Mouse (Mus musculus) lung, embryonic 16.5 days (tissue): ENCODE data around the gene Podxl2. TPM values are rescaled to one million over a fixed set of nuclear protein-coding genes. Genes with fewer than 3 reads are reported as not detected.

Experiments
- ATAC-seq: fragments of 200-750 bp; cut with Nextera tagmentation; 2 replicates; pipeline ENCODE4 v1.8.0; 2017; ENCODE audit warnings: low read depth, mild to moderate bottlenecking, moderate library complexity
- H3K27ac ChIP-seq: fragments of 300-500 bp; sonication (generic); 2 replicates; pipeline ENCODE4 v1.5.1; 2014; ENCODE audit warnings: mild to moderate bottlenecking, control low read depth, low read length
- H3K27me3 ChIP-seq: fragments of 300-500 bp; sonication (generic); 2 replicates; pipeline ENCODE4 v1.6.1; 2014; ENCODE audit warnings: low read depth, low read length, mixed read lengths; ENCODE audit not compliant: control insufficient read depth, insufficient read depth
- H3K36me3 ChIP-seq: fragments of 300-500 bp; sonication (generic); 2 replicates; pipeline ENCODE4 v1.6.1; 2014; ENCODE audit warnings: low read length; ENCODE audit not compliant: control insufficient read depth, insufficient read depth
- H3K4me1 ChIP-seq: fragments of 300-500 bp; sonication (generic); replicated peaks from 2 replicates; pipeline ENCODE4 v1.6.1; 2014; ENCODE audit warnings: low read length, mixed read lengths; ENCODE audit not compliant: control insufficient read depth, insufficient read depth
- H3K4me2 ChIP-seq: fragments of 300-500 bp; sonication (generic); 2 replicates; pipeline ENCODE4 v1.6.1; 2014; ENCODE audit warnings: low read depth, low read length, control low read depth
- H3K4me3 ChIP-seq: fragments of 300-500 bp; sonication (generic); 2 replicates; pipeline ENCODE4 v1.5.1; 2014; ENCODE audit warnings: mild to moderate bottlenecking, low read length, control low read depth
- H3K9ac ChIP-seq: fragments of 300-500 bp; sonication (generic); 2 replicates; pipeline ENCODE4 v1.6.1; 2014; ENCODE audit warnings: low read length, control low read depth
- H3K9me3 ChIP-seq: fragments of 300-500 bp; sonication (generic); 2 replicates; pipeline ENCODE4 v1.6.1; 2016; ENCODE audit warnings: low read length; ENCODE audit not compliant: control insufficient read depth
- WGBS: fragments of 180-500 bp; shearing (Covaris S2); extraction: QIAGEN DNeasy Blood & Tissue Kit; methylation state at CpG from one replicate; pipeline ENCODE4 v1.1.7; 2014; 5-methylcytosine and 5-hydroxymethylcytosine counted together
- polyA plus RNA-seq: library from polyadenylated mRNA; unstranded; fragments of >200 nt; fragmentation: Nextera tagmentation; extraction: Ambion mirVana; gene quantifications from 2 replicates; pipeline ENCODE4 v1.2.1, GENCODE M21; 2015

Podxl2 gene
- polyA plus RNA-seq, 1 experiment from 2014 or later: 35.1 TPM

DNA sequence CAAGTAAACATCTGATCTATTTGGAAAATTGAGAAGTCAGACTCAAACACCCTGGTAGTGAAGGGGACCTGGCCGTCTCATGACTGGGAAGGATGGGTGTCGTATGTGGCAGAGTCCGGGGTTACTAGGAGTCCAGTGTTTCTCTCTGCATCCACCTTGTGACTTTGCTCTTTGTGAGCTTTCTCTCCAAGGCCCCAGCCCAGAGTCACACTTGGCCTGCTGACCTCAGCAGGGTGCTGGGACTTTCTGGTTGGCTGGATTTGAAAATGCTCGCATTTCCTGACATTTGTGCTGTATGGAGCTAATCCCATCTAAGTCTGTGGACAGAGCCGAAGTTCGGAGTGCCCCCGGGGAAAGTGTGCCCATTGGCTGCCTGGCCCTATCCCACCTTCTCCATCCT, 30.2 kb upstream of the Podxl2 start:
- H3K4me3 ChIP-seq: no peak overlapping the region
- no peak overlapping the region for H3K4me2 ChIP-seq
- no peaks in the 10 kb centered on the region; the same call in 1 of the 2 replicates for H3K36me3 ChIP-seq
- H3K4me1 ChIP-seq: peaks cover 34% of the 10 kb centered on the region
- no peaks in the 10 kb centered on the region for H3K27me3 ChIP-seq
- H3K9ac ChIP-seq: no peak overlapping the region
- no peaks in the 10 kb centered on the region for H3K9me3 ChIP-seq
- no peak for ATAC-seq
- H3K27ac ChIP-seq: no peak overlapping the region
- 91% methylated on average over 7 of the region's 7 CpGs for WGBS

DNA sequence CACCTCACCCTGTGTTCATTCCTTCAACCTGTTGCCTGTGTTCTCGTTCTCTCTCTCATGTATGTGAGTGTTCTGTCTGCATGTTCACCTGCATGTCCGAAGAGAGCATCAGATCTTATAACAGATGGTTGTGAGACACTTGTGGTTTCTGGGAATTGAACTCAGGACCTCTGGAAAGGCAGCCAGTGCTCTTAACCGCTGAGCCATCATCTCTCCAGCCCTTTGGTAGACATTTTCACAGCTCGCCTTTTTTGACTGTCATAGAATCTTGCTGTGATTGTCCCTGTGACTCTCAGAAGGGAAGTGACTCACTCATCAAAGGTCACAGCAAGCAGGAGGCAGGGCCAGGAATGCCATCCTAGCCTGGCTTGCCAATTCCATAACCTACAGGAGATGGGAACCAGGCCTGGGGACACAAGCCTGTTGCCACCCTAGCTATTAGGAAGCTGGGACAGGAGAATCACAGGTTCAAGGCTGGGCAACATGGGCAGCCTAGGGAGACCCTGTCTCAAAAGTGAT, 29.7 kb upstream of the Podxl2 start:
- ATAC-seq: no peak
- H3K4me2 ChIP-seq: no peak overlapping the region

DNA sequence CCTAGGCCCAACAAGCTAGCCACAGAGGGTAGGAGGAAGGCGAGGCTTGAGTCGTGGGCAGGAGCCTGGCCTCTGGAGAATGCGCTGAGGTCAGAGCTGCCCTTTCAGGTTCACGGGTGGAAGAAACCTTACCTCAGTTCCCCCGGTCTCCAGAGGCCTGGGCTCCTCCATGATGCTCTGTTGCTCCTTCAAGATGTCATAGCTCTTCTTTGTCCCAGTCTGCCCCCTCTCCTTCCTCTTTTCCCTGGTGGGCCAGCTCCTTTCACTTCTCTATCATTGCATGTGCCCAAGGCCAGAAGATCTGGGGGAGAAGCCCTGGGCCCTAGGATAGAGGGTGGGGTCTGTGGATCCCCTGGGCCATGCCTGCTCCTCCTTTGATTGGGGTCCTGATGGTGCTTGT, 28.9 kb upstream of the Podxl2 start:
- peak overlapping the region; percentile 88 for H3K9ac ChIP-seq

More for the DNA sequence above, 29.7 kb upstream of the Podxl2 start:
- Histone ChIP-seq H3K36me3 (no peaks in the 10 kb centered on the region; the same call in 1 of the 2 replicates), H3K9me3 (no peaks in the 10 kb centered on the region), H3K9ac (no peak overlapping the region), H3K4me1 (peaks cover 34% of the 10 kb centered on the region), H3K27me3 (no peaks in the 10 kb centered on the region), H3K4me3 (no peak overlapping the region), H3K27ac (no peak overlapping the region)
- 81% methylated on average over 4 of the region's 4 CpGs for WGBS

DNA sequence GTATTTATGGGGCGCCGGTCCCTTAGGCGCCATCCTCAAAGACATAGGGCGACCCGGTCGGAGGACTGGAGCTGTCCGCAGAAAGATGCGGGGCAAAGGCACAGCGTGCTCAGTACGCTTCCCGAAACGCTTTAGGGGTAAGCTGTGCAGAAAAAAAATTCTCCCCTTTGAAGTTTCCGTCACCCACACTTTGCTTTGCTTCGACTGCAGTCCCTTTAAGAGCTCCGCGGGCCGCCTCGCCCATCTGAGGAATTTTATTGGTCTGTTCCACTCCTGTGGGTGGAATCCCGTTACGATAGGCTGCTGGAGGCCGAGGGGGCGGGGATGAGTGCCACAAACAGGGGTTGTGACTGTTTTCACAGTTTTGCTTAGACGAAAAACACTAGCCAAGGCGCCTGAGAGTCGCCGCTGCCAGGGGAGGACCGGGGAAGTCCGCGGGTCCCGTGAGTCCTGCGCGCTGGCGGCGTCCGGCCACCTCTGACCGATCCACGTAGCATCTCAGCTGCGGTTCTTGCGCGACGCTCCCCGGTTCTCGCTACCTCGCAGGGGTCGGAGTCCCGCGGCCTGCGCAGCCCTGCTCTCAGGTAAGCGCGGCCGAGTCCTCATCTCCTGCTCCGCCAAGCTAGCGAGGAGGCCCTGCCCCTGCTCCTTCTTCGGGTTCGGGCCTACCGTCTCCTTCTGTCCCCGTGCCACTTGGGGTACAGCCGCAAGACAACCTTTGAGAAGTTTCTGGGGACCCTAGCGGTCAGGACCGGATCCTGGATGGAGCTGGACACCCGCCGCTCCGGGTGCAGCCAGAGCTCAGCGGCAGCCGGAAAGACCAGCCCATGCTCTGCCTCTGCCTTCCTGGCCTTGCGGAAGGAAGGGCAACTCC, 27.3 kb upstream of the Podxl2 start, which contains the start of gene Tpra1:
TSS of gene Tpra1 (plus strand) at position 305 of the 874 bp plus-strand sequence.
- H3K27ac ChIP-seq: peak within 1 kb of the TSS; percentile 95
- H3K9me3 ChIP-seq: no peaks in the 10 kb centered on the region
- under 1% methylated on average over 66 of the region's 66 CpGs for WGBS
- no peaks in the 10 kb centered on the region for H3K27me3 ChIP-seq
- H3K36me3 ChIP-seq: no peaks in the 10 kb centered on the region; the same call in 1 of the 2 replicates
- ATAC-seq: peak; percentile 89
- peak within 1 kb of the TSS; percentile 88 for H3K9ac ChIP-seq
- peak within 1 kb of the TSS; percentile 77 for H3K4me2 ChIP-seq
- H3K4me3 ChIP-seq: peak within 1 kb of the TSS; percentile 83
- H3K4me1 ChIP-seq: peaks cover 42% of the 10 kb centered on the region

More for the DNA sequence above, 28.9 kb upstream of the Podxl2 start:
- 66% methylated on average over 5 of the region's 5 CpGs for WGBS
- Histone ChIP-seq H3K4me3 (peak overlapping the region; percentile 83), H3K4me1 (peaks cover 38% of the 10 kb centered on the region), H3K4me2 (peak overlapping the region; percentile 77), H3K9me3 (no peaks in the 10 kb centered on the region), H3K27ac (no peak overlapping the region), H3K36me3 (no peaks in the 10 kb centered on the region; the same call in 1 of the 2 replicates), H3K27me3 (no peaks in the 10 kb centered on the region)
- ATAC-seq: no peak

DNA sequence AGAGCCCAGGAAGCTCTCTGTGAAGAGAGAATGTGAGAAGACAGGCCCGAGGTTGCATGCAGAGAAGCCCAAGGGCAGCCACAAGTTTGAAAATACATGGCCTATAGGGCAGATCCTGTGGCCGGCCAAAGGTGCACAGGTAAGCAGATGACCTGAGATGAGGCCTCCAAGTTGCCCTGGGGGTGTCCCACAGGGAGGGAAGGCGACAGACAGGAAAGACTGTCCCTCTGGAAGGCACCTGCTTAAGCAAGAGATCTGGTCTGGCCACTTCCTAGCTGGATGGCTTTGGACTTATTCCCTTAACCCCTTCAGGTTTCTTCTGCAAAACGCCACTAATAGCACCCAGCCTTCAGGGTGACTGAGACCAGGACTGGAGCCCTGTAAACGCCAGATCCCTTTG, 26.6 kb upstream of the Podxl2 start:
- peak; percentile 15; the same call in 1 of the 2 replicates for ATAC-seq
- H3K9ac ChIP-seq: peak overlapping the region; percentile 88
- H3K27me3 ChIP-seq: no peaks in the 10 kb centered on the region
- peak overlapping the region; percentile 77 for H3K4me2 ChIP-seq
- WGBS: 2% methylated on average over 5 of the region's 5 CpGs
- H3K27ac ChIP-seq: peak overlapping the region; percentile 90
- H3K4me1 ChIP-seq: peaks cover 47% of the 10 kb centered on the region
- H3K36me3 ChIP-seq: no peaks in the 10 kb centered on the region; the same call in 1 of the 2 replicates
- H3K4me3 ChIP-seq: peak overlapping the region; percentile 83
- H3K9me3 ChIP-seq: no peaks in the 10 kb centered on the region

DNA sequence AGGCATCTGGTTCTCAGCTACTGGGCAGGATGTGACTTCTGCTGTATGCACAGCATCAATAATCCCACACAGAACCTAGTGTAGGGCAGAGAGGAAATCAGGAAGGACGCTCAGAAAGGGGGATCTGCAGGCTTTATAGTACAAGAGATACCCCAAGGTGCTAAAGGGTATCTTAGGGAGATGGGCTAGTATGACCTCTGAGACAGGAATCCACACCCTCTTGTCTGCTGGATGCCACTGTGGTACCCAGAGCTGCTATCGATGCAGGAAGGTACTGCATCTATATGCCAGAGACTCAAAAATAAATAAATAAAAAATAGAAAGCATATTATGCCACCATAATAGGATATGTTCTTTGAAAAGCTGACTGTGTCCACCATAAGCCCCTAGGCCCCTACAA, 24.8 kb upstream of the Podxl2 start:
- Histone ChIP-seq H3K27me3 (no peaks in the 10 kb centered on the region), H3K4me3 (no peak overlapping the region), H3K9me3 (no peaks in the 10 kb centered on the region), H3K4me2 (no peak overlapping the region), H3K27ac (no peak overlapping the region), H3K36me3 (peaks cover 13% of the 10 kb centered on the region), H3K4me1 (peaks cover 44% of the 10 kb centered on the region), H3K9ac (no peak overlapping the region)
- no peak for ATAC-seq
- 84% methylated on average over 2 of the region's 2 CpGs for WGBS

DNA sequence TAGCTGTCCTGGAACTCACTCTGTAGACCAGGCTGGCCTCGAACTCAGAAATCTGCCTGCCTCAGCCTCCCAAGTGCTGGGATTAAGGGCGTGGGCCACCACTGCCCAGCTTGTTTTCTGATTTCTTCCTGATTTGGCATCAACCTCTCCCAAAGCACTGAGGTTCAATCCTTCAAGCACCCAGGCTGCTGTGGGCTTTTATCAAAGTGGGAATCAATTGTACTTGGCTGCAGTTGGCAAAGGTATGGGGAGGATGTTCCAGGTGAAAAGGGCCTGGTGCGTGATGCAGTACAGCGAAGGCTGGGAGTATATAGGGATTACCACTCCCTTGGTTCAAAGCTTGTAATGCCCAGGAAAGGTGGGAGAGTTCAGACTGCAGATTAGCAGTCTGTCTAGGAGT, 24.2 kb upstream of the Podxl2 start:
- H3K4me1 ChIP-seq: peaks cover 40% of the 10 kb centered on the region
- H3K27me3 ChIP-seq: no peaks in the 10 kb centered on the region
- H3K9me3 ChIP-seq: no peaks in the 10 kb centered on the region
- peaks cover 19% of the 10 kb centered on the region for H3K36me3 ChIP-seq
- H3K27ac ChIP-seq: no peak overlapping the region
- 57% methylated on average over 4 of the region's 4 CpGs for WGBS
- ATAC-seq: no peak
- H3K4me2 ChIP-seq: peak overlapping the region; percentile 67
- H3K9ac ChIP-seq: peak overlapping the region; percentile 61
- H3K4me3 ChIP-seq: peak overlapping the region; percentile 60; the same call in 1 of the 2 replicates

DNA sequence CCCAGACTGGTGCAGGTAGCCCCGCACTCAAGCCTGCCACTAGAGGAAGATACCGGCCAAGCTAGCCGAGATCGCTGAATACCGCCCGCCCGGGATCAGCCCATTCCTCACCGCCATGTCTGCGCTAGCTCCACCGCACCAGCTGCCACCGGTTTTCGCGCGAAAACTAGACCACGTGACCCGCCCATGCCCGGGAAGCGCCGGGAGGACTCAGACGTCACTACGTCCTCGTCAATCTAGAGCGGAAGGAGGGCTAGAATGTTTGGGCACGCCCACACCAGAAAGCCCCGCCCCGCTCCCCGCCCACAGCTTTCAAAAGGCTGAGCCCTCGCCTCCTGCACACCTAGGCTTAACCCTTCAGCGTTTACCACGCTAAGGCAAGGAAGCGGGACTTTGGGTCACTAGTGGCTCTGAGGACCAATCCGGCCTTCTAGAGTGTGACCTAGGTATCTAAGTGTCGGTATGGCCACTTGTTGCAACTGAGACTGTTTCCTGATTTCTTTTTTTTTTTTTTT, 23.7 kb upstream of the Podxl2 start, which contains the start of gene Mcm2:
TSS of gene Mcm2 (minus strand) at position 247 of the 515 bp plus-strand sequence.
- H3K4me2 ChIP-seq: peak within 1 kb of the TSS; percentile 67
- ATAC-seq: peak; percentile 84
- no peaks in the 10 kb centered on the region for H3K9me3 ChIP-seq
- peaks cover 20% of the 10 kb centered on the region for H3K36me3 ChIP-seq
- H3K27ac ChIP-seq: peak within 1 kb of the TSS; percentile 51
- 0% methylated on average over 33 of the region's 33 CpGs for WGBS
- H3K9ac ChIP-seq: peak within 1 kb of the TSS; percentile 74
- H3K27me3 ChIP-seq: no peaks in the 10 kb centered on the region
- peaks cover 35% of the 10 kb centered on the region for H3K4me1 ChIP-seq
- H3K4me3 ChIP-seq: peak within 1 kb of the TSS; percentile 60

DNA sequence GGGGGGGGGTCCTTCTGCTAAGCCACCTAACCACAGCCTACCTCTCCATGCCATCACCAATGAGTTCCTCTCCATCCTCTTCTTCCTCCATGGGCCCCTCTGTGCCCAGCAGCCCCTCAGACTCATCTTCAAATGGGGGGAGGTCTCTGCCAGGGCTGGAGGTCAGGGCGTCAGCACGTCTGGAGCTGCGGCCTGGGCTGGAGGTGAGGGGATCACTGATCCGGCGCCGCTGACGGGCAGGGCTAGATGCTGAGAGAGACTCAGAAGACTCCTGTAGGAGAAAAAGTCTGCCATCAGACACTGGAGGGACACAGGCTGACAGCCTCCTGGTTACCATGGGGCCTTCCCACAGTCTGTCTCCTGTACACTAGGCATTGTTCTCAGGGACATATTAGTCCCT, 22.4 kb upstream of the Podxl2 start:
- peak overlapping the region; percentile 46 for H3K9ac ChIP-seq
- 38% methylated on average over 7 of the region's 7 CpGs for WGBS
- H3K27ac ChIP-seq: no peak overlapping the region
- peaks cover 28% of the 10 kb centered on the region for H3K4me1 ChIP-seq
- H3K27me3 ChIP-seq: no peaks in the 10 kb centered on the region
- H3K4me2 ChIP-seq: peak overlapping the region; percentile 67
- no peaks in the 10 kb centered on the region for H3K9me3 ChIP-seq
- H3K4me3 ChIP-seq: peak overlapping the region; percentile 60
- peaks cover 32% of the 10 kb centered on the region for H3K36me3 ChIP-seq
- no peak for ATAC-seq
